Mouse (Mus musculus) midbrain, embryonic 11.5 days (tissue): ENCODE data around the gene Ccdc51. TPM values are rescaled to one million over a fixed set of nuclear protein-coding genes. Genes with fewer than 3 reads are reported as not detected.

Experiments
- ATAC-seq: fragments of 200-750 bp; cut with Nextera tagmentation; 2 replicates; pipeline ENCODE4 v1.8.0; 2017; ENCODE audit warnings: moderate TSS enrichment, moderate library complexity; ENCODE audit not compliant: low FRiP score
- DNase-seq: peaks from one replicate; pipeline ENCODE4 v3.0.0; 2015; ENCODE audit warnings: low spot score; ENCODE audit errors: missing footprints
- H3K27ac ChIP-seq: fragments of 300-500 bp; sonication (generic); 2 replicates; pipeline ENCODE4 v1.5.1; 2014; ENCODE audit warnings: low read depth, low read length
- H3K27me3 ChIP-seq: fragments of 300-500 bp; sonication (generic); 2 replicates; pipeline ENCODE4 v1.6.1; 2014; ENCODE audit warnings: mild to moderate bottlenecking, low read length, moderate library complexity, mixed read lengths; ENCODE audit not compliant: control insufficient read depth, insufficient read depth
- H3K36me3 ChIP-seq: fragments of 300-500 bp; sonication (generic); 2 replicates; pipeline ENCODE4 v1.6.1; 2014; ENCODE audit warnings: mild to moderate bottlenecking, low read length, moderate library complexity, mixed read lengths; ENCODE audit not compliant: control insufficient read depth, insufficient read depth
- H3K4me1 ChIP-seq: fragments of 300-500 bp; sonication (generic); 2 replicates; pipeline ENCODE4 v1.6.1; 2014; ENCODE audit warnings: low read length; ENCODE audit not compliant: control insufficient read depth, insufficient read depth
- H3K4me2 ChIP-seq: fragments of 300-500 bp; sonication (generic); 2 replicates; pipeline ENCODE4 v1.6.1; 2014; ENCODE audit warnings: mild to moderate bottlenecking, moderate library complexity
- H3K4me3 ChIP-seq: fragments of 300-500 bp; sonication (generic); 2 replicates; pipeline ENCODE4 v1.5.1; 2014; ENCODE audit warnings: low read depth, low read length
- H3K9ac ChIP-seq: fragments of 300-500 bp; sonication (generic); 2 replicates; pipeline ENCODE4 v1.6.1; 2014; ENCODE audit warnings: low read length
- H3K9me3 ChIP-seq: fragments of 300-500 bp; sonication (generic); 2 replicates; pipeline ENCODE4 v1.6.1; 2016; ENCODE audit warnings: low read length; ENCODE audit not compliant: control insufficient read depth
- WGBS: fragments of 180-500 bp; shearing (Covaris S2); extraction: QIAGEN DNeasy Blood & Tissue Kit; methylation state at CpG from one replicate; pipeline ENCODE4 v1.1.7; 2014; 5-methylcytosine and 5-hydroxymethylcytosine counted together
- polyA plus RNA-seq: library from polyadenylated mRNA; unstranded; fragments of >200 nt; fragmentation: Nextera tagmentation; extraction: Ambion mirVana; gene quantifications from 2 replicates; pipeline ENCODE4 v1.2.1, GENCODE M21; 2014

Ccdc51 gene
- polyA plus RNA-seq, 1 experiment from 2014 or later = 11.4 TPM

DNA sequence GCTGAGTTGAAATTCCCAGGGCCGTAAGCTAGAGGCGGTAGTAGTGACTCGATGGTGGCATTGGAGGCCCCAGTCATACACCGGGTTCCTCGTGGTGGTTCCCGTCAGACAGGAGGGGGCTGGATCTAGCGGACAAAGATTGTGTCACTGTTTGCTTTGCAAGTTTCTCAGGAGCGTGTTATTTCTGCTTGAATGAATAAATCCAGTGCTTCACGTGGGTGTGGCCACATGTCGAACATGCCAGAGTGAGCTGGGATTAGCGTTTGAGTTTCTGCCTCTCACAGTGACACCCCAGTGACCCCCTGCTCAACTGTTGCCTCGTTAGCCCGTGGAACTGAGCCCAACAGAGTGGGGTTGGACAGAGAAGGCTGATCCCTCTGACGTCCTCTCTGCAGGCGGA, 8.2 kb downstream of the Ccdc51 start:
- WGBS = 50% methylated on average over 15 of the region's 15 CpGs
- Histone ChIP-seq H3K36me3 (0 out of 2 replicates have a peak, but pooled peaks cover 3% of the 10 kb centered on the region), H3K9ac (no peak overlapping the region), H3K27ac (no peak overlapping the region), H3K4me3 (no peak overlapping the region), H3K9me3 (no peaks in the 10 kb centered on the region), H3K27me3 (no peaks in the 10 kb centered on the region), H3K4me2 (no peak overlapping the region), H3K4me1 (peaks cover 17% of the 10 kb centered on the region)
- ATAC-seq = no peak
- no peak for DNase-seq

DNA sequence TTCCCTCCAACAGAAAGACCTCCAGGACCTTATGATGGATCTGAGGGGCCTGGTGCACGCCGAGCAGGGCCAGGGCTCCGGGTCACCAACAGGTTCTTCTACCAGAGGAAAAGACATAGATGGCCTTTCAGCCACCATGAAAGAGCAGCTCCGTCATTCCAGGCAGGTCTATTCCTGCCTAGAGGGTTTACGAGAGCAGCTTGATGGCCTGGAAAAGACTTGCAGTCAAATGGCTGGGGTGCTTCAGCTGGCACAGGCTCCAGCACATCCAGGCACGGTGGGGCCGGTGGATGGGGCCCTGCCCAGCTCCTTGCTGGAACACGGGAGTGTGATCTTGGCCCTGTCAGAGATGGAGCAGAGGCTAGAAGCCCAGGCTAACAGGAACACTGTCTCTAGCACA, 9.5 kb downstream of the Ccdc51 start:
- Histone ChIP-seq H3K27me3 (no peaks in the 10 kb centered on the region), H3K36me3 (0 out of 2 replicates have a peak, but pooled peaks cover 3% of the 10 kb centered on the region), H3K27ac (no peak overlapping the region), H3K4me2 (no peak overlapping the region), H3K9me3 (no peaks in the 10 kb centered on the region), H3K4me1 (peaks cover 17% of the 10 kb centered on the region), H3K4me3 (no peak overlapping the region), H3K9ac (no peak overlapping the region)
- ATAC-seq = no peak
- WGBS = 93% methylated on average over 8 of the region's 8 CpGs
- DNase-seq = no peak

DNA sequence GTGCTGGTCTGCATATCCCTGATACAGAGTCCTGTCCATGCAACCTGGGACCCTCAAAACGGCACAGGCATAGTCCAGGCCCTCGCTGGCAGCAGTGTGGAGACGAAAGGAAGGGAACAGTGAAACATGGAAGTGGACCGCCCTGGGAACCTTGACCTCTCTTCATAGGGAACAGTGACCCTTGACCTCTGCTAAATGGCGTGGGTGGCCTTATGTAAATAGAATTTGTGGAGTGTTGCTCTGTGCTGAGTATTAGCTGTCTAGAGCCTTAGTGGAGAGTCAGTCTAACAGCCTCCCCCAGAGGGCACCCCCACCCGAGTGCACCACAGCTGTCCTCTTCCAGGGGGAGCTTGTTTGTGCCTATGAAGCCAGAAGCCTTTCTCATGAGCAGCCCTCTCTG, 10.5 kb downstream of the Ccdc51 start:
- ATAC-seq (no peak), DNase-seq (no peak)
- H3K4me2 ChIP-seq = no peak overlapping the region
- no peak overlapping the region for H3K4me3 ChIP-seq
- 0 out of 2 replicates have a peak, but pooled peaks cover 3% of the 10 kb centered on the region for H3K36me3 ChIP-seq
- H3K4me1 ChIP-seq = peaks cover 23% of the 10 kb centered on the region
- H3K27ac ChIP-seq = no peak overlapping the region
- 22% methylated on average over 6 of the region's 6 CpGs for WGBS
- no peaks in the 10 kb centered on the region for H3K9me3 ChIP-seq
- no peaks in the 10 kb centered on the region for H3K27me3 ChIP-seq
- no peak overlapping the region for H3K9ac ChIP-seq

DNA sequence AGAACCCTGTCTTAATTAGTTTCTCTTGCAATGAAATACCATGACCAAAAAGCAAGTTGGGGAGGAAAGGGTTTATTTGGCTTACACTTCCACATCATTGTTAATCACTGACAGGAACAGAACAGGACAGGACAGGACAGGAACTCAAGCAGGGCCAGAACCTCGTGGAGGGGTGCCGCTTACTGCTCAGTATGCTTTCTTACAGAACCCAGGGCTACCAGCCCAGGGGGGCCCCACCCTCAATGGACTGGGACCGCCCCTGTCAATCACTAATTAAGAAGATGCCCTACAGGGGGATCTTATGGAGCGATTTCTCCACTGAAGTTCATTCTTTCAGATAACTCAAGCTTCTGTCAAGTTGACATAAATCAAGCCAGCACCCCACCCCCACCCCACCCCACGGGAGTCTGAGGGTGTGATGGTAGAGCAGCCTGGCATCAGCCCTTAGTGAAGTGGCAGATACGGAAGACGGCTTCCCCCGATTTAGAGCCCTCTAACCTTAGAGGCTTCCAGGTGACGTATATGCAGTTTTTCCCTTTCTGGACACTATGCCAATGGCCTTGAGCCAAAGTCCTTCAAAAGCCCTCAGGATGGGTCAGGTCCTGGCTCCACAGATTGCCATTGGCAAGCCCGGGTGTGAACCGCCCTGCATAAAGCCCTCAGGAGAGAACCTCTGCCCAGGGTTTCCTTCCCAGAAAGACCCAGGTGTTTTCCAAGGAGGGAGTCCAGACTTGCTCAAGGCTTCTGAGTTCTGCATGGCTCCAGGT, 11.7 kb downstream of the Ccdc51 start:
- 0 out of 2 replicates have a peak, but pooled peaks cover 3% of the 10 kb centered on the region for H3K36me3 ChIP-seq
- H3K4me1 ChIP-seq = peaks cover 33% of the 10 kb centered on the region
- H3K4me3 ChIP-seq = peak overlapping the region; percentile 51; the same call in 1 of the 2 replicates

DNA sequence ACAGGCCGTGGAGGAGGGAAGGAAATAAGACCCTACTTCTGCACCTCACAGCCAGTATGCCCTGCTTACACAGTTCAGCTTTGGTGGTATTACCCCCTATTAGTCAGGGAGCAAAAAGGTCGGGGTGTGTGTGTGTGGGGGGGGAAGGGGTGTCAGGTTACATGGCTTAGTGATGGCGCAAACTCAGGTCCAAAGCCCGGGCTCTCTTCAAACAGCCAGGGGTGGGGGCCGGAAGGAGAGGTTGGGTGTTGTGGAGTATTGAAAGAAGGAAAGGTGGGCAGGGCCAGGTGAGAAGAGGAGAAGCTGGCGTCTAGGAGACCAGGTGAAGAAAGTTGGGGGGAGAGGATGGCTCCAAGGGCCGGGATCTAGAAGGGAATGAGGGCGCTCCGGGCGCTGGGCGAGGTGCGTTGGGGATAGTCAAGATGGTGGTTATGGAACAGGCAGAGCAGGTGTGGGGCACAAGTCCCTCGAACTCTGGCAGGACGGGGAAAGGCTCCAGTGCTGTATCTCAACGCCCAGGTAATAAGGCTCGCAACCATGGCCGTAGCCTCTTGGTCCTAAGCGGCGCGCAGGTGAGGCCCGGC, 12.4 kb downstream of the Ccdc51 start:
- ATAC-seq = peak; percentile 6
- no peaks in the 10 kb centered on the region for H3K27me3 ChIP-seq
- H3K9me3 ChIP-seq = no peaks in the 10 kb centered on the region
- peaks cover 6% of the 10 kb centered on the region; the same call in 1 of the 2 replicates for H3K36me3 ChIP-seq
- H3K9ac ChIP-seq = peak overlapping the region; percentile 99
- H3K4me2 ChIP-seq = peak overlapping the region; percentile 77
- peaks cover 38% of the 10 kb centered on the region for H3K4me1 ChIP-seq
- peak; percentile 92 for DNase-seq
- under 1% methylated on average over 21 of the region's 21 CpGs for WGBS
- H3K4me3 ChIP-seq = peak overlapping the region; percentile 51
- peak overlapping the region; percentile 100 for H3K27ac ChIP-seq

More for the DNA sequence above, 11.7 kb downstream of the Ccdc51 start:
- 17% methylated on average over 11 of the region's 11 CpGs for WGBS
- 0 out of 2 replicates have a peak, but pooled peaks have one; percentile 0 for ATAC-seq
- DNase-seq = no peak
- Histone ChIP-seq H3K27me3 (no peaks in the 10 kb centered on the region), H3K9me3 (no peaks in the 10 kb centered on the region), H3K4me2 (peak overlapping the region; percentile 77), H3K9ac (peak overlapping the region; percentile 99), H3K27ac (peak overlapping the region; percentile 100; the same call in 1 of the 2 replicates)

DNA sequence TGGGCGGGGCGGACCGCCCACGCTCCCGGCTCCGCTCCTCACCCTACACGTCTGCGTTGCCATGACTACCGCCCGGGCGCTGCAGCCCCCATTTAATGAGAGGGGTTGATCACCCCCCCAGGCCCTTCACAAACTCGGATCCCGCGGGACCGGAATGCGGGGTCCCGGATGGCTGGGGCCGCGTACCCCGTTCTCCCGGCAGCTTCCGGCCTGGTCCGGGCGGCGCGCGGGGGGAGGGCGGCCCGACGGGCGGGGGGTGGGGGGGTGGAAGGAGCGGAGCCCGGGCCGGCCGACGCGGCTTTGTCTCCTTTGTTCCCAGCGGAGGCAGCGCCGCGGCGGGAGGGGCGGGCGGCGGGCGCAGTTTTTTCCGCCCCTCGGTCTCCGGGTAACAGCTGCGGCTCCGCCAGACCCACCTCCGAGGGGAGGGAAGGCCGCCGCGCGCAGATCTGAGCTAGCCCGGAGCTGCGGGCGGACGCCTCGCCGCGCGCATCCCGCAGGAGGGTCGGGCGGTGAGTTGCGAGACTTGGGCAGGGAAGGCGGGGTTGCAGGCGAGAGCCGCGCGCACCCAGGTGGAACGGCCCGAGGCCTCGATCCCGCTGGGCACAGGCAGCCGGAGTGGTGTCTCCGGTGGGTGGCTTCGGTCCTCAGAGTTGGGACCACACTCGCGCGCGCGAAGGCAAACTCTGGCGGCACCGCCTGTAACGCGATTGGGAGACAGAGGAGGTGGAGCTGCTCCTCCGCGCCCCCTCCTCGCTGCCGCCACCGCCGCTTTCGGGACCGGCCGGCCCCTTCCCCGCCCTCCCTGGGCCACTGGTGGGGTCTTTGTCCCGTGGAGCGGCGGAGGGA, 13.1 kb downstream of the Ccdc51 start, which contains the start of gene Plxnb1:
TSS of gene Plxnb1 (plus strand) at position 253 of the 846 bp plus-strand sequence.
- Histone ChIP-seq H3K4me1 (peaks cover 38% of the 10 kb centered on the region), H3K4me2 (peak within 1 kb of the TSS; percentile 77), H3K36me3 (peaks cover 12% of the 10 kb centered on the region; the same call in 1 of the 2 replicates), H3K27me3 (no peaks in the 10 kb centered on the region), H3K27ac (peak within 1 kb of the TSS; percentile 100), H3K4me3 (peak within 1 kb of the TSS; percentile 51), H3K9me3 (no peaks in the 10 kb centered on the region), H3K9ac (peak within 1 kb of the TSS; percentile 99)
- peak; percentile 80 for ATAC-seq
- DNase-seq = peak; percentile 98
- under 1% methylated on average over 85 of the region's 102 CpGs for WGBS

DNA sequence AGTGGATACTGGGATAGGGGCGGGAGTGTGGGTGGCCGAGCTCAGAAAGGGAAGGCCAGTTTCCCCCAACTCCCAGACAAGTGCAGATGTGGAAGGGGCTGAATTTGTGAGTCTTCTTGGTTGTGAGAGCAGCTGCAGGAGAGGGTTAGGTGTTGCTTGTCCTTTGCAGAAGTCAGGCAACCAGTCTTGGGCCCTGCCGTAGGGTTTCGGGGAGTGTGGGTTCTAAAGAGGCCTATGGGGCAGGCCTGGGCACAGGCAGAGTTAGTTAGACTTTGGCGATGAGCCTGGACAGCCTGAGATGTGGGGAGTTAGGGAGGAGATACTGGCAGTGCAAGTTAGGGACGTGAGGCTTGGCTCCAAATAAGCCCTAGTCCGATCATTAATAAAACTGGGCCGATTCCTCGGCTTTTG, 14.0 kb downstream of the Ccdc51 start:
- Histone ChIP-seq H3K27ac (peak overlapping the region; percentile 100), H3K4me2 (peak overlapping the region; percentile 77), H3K27me3 (no peaks in the 10 kb centered on the region), H3K9me3 (no peaks in the 10 kb centered on the region), H3K9ac (peak overlapping the region; percentile 99), H3K36me3 (peaks cover 12% of the 10 kb centered on the region; the same call in 1 of the 2 replicates), H3K4me3 (peak overlapping the region; percentile 51), H3K4me1 (peaks cover 38% of the 10 kb centered on the region)
- WGBS = 16% methylated on average over 9 of the region's 9 CpGs
- DNase-seq (peak; percentile 93), ATAC-seq (no peak)

DNA sequence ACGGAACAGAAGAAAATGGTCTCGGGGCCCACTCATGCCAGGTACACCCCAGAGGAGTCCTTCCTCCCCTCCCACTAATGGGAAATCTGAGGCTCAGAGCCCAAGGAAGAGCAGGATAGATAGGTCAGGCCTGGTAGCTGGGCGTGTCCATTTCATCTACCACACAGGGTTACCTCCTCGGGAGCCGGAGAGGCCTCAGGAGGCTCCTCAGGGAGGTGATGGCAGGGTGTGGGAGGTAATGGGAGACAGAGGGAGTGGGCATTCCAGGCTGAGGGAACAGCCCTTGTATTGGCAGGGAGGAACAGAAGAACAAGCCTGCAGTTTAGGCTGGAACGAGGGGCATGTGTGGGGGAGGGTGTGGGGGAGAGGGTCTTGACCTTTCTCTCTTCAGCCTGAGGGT, 14.6 kb downstream of the Ccdc51 start:
- WGBS = 23% methylated on average over 6 of the region's 6 CpGs

More for the DNA sequence above, 14.6 kb downstream of the Ccdc51 start:
- peaks cover 9% of the 10 kb centered on the region for H3K36me3 ChIP-seq
- peak overlapping the region; percentile 77 for H3K4me2 ChIP-seq
- H3K9ac ChIP-seq = peak overlapping the region; percentile 99
- DNase-seq (peak; percentile 92), ATAC-seq (no peak)
- H3K9me3 ChIP-seq = no peaks in the 10 kb centered on the region
- H3K4me1 ChIP-seq = peaks cover 38% of the 10 kb centered on the region
- H3K4me3 ChIP-seq = peak overlapping the region; percentile 51
- H3K27ac ChIP-seq = peak overlapping the region; percentile 100
- H3K27me3 ChIP-seq = no peaks in the 10 kb centered on the region
